Mouse (Mus musculus): Measurements from ENCODE around the gene Msx3. TPM values are rescaled to one million over a fixed set of nuclear protein-coding genes. Genes with fewer than 3 reads are reported as not detected.

The Msx3 gene
- polyA plus RNA-seq, 1 experiment from 2014 or later, result 0.11 TPM

GRCm38 (mm10) chr7:140011336-140011735, 37.6 kb downstream of the Msx3 start:
- Histone ChIP-seq H3K27ac (ENCODE audit: low read depth, low read length) (no peak overlapping the region), H3K4me3 (ENCODE audit: low read depth, low read length) (no peak overlapping the region), H3K4me2 (no peak overlapping the region), H3K27me3 (replicated peaks; ENCODE audit: control insufficient read depth, insufficient read depth, low read length) (no peaks in the 10 kb centered on the region), H3K9ac (ENCODE audit: low read depth, low read length) (no peak overlapping the region), H3K36me3 (ENCODE audit: control insufficient read depth, insufficient read depth, low read length) (peaks cover 16% of the 10 kb centered on the region), H3K9me3 (ENCODE audit: control insufficient read depth, low read length) (no peaks in the 10 kb centered on the region), H3K4me1 (replicated peaks; ENCODE audit: control insufficient read depth, insufficient read depth, low read length) (no peaks in the 10 kb centered on the region)
- 96% methylated on average over 17 of the region's 17 CpGs for WGBS
- ATAC-seq (replicated peaks; ENCODE audit: low FRiP score) (no peak), DNase-seq (ENCODE audit: low spot score) (no peak)

- H3K4me2 ChIP-seq, result no peak overlapping the region
- H3K9ac ChIP-seq (ENCODE audit: low read depth, low read length), result no peak overlapping the region
- peaks cover 31% of the 10 kb centered on the region for H3K36me3 ChIP-seq (ENCODE audit: control insufficient read depth, insufficient read depth, low read length)
- WGBS, result 91% methylated on average over 9 of the region's 9 CpGs
- DNase-seq (ENCODE audit: low spot score), result no peak
- H3K4me1 ChIP-seq (replicated peaks; ENCODE audit: control insufficient read depth, insufficient read depth, low read length), result no peaks in the 10 kb centered on the region
- ATAC-seq (replicated peaks; ENCODE audit: low FRiP score), result no peak
- H3K27me3 ChIP-seq (replicated peaks; ENCODE audit: control insufficient read depth, insufficient read depth, low read length), result no peaks in the 10 kb centered on the region
- H3K4me3 ChIP-seq (ENCODE audit: low read depth, low read length), result no peak overlapping the region
- H3K27ac ChIP-seq (ENCODE audit: low read depth, low read length), result no peak overlapping the region
- no peaks in the 10 kb centered on the region for H3K9me3 ChIP-seq (ENCODE audit: control insufficient read depth, low read length)
These were observed 41.1 kb downstream of the Msx3 start for GRCm38 (mm10) chr7:140007781-140008180.

GRCm38 (mm10) chr7:140006861-140007611, 41.9 kb downstream of the Msx3 start:
- H3K27me3 ChIP-seq (replicated peaks; ENCODE audit: control insufficient read depth, insufficient read depth, low read length), result no peaks in the 10 kb centered on the region
- no peak for DNase-seq (ENCODE audit: low spot score)
- no peak overlapping the region for H3K9ac ChIP-seq (ENCODE audit: low read depth, low read length)
- H3K4me2 ChIP-seq, result no peak overlapping the region
- no peak overlapping the region for H3K27ac ChIP-seq (ENCODE audit: low read depth, low read length)
- ATAC-seq (replicated peaks; ENCODE audit: low FRiP score), result no peak
- H3K4me3 ChIP-seq (ENCODE audit: low read depth, low read length), result no peak overlapping the region
- H3K36me3 ChIP-seq (ENCODE audit: control insufficient read depth, insufficient read depth, low read length), result peaks cover 31% of the 10 kb centered on the region
- no peaks in the 10 kb centered on the region for H3K4me1 ChIP-seq (replicated peaks; ENCODE audit: control insufficient read depth, insufficient read depth, low read length)
- 88% methylated on average over 9 of the region's 9 CpGs for WGBS
- H3K9me3 ChIP-seq (ENCODE audit: control insufficient read depth, low read length), result no peaks in the 10 kb centered on the region

GRCm38 (mm10) chr7:140004666-140005065, 44.2 kb downstream of the Msx3 start:
- H3K36me3 ChIP-seq (ENCODE audit: control insufficient read depth, insufficient read depth, low read length), result peaks cover 38% of the 10 kb centered on the region
- no peak for ATAC-seq (replicated peaks; ENCODE audit: low FRiP score)

GRCm38 (mm10) chr7:140001086-140001740, 47.7 kb downstream of the Msx3 start:
- ATAC-seq (replicated peaks; ENCODE audit: low FRiP score) (no peak), DNase-seq (ENCODE audit: low spot score) (no peak)
- Histone ChIP-seq H3K9me3 (ENCODE audit: control insufficient read depth, low read length) (no peaks in the 10 kb centered on the region), H3K36me3 (ENCODE audit: control insufficient read depth, insufficient read depth, low read length) (peaks cover 46% of the 10 kb centered on the region), H3K4me1 (replicated peaks; ENCODE audit: control insufficient read depth, insufficient read depth, low read length) (no peaks in the 10 kb centered on the region), H3K4me3 (ENCODE audit: low read depth, low read length) (no peak overlapping the region), H3K9ac (ENCODE audit: low read depth, low read length) (no peak overlapping the region), H3K4me2 (no peak overlapping the region), H3K27ac (ENCODE audit: low read depth, low read length) (no peak overlapping the region), H3K27me3 (replicated peaks; ENCODE audit: control insufficient read depth, insufficient read depth, low read length) (no peaks in the 10 kb centered on the region)
- 85% methylated on average over 12 of the region's 12 CpGs for WGBS

More at GRCm38 (mm10) chr7:140004666-140005065, 44.2 kb downstream of the Msx3 start:
- H3K4me3 ChIP-seq (ENCODE audit: low read depth, low read length), result no peak overlapping the region
- no peak for DNase-seq (ENCODE audit: low spot score)
- no peak overlapping the region for H3K27ac ChIP-seq (ENCODE audit: low read depth, low read length)
- WGBS, result 90% methylated on average over 8 of the region's 8 CpGs
- no peaks in the 10 kb centered on the region for H3K9me3 ChIP-seq (ENCODE audit: control insufficient read depth, low read length)
- no peaks in the 10 kb centered on the region for H3K27me3 ChIP-seq (replicated peaks; ENCODE audit: control insufficient read depth, insufficient read depth, low read length)
- no peak overlapping the region for H3K4me2 ChIP-seq
- no peak overlapping the region for H3K9ac ChIP-seq (ENCODE audit: low read depth, low read length)
- H3K4me1 ChIP-seq (replicated peaks; ENCODE audit: control insufficient read depth, insufficient read depth, low read length), result no peaks in the 10 kb centered on the region

GRCm38 (mm10) chr7:139998691-139999350, 50.1 kb downstream of the Msx3 start:
- H3K4me3 ChIP-seq (ENCODE audit: low read depth, low read length), result no peak overlapping the region
- H3K4me1 ChIP-seq (replicated peaks; ENCODE audit: control insufficient read depth, insufficient read depth, low read length), result no peaks in the 10 kb centered on the region
- H3K9me3 ChIP-seq (ENCODE audit: control insufficient read depth, low read length), result no peaks in the 10 kb centered on the region
- no peak for ATAC-seq (replicated peaks; ENCODE audit: low FRiP score)
- H3K4me2 ChIP-seq, result no peak overlapping the region
- H3K9ac ChIP-seq (ENCODE audit: low read depth, low read length), result no peak overlapping the region
- no peaks in the 10 kb centered on the region for H3K27me3 ChIP-seq (replicated peaks; ENCODE audit: control insufficient read depth, insufficient read depth, low read length)
- peaks cover 27% of the 10 kb centered on the region for H3K36me3 ChIP-seq (ENCODE audit: control insufficient read depth, insufficient read depth, low read length)
- WGBS, result 95% methylated on average over 13 of the region's 13 CpGs
- no peak for DNase-seq (ENCODE audit: low spot score)
- no peak overlapping the region for H3K27ac ChIP-seq (ENCODE audit: low read depth, low read length)

Other genes with a start within 250 kb of the Msx3 start
- 0.08 TPM in 1 of 2 replicates, not detected in the other for gene Adgra1, start 214.9 kb downstream of the Msx3 start, polyA plus RNA-seq (2014; fragmentation: Nextera tagmentation; extraction: Ambion mirVana)
- gene Kndc1, start 154.4 kb downstream of the Msx3 start, polyA plus RNA-seq (2014; fragmentation: Nextera tagmentation; extraction: Ambion mirVana), result not detected in 2 replicates
- gene Utf1, start 105.3 kb downstream of the Msx3 start, polyA plus RNA-seq (2014; fragmentation: Nextera tagmentation; extraction: Ambion mirVana), result not detected in 2 replicates
- not detected in 2 replicates for gene 6430531B16Rik, start 70.3 kb downstream of the Msx3 start, polyA plus RNA-seq (2014; fragmentation: Nextera tagmentation; extraction: Ambion mirVana)
- gene Adam8, start 56.5 kb downstream of the Msx3 start, polyA plus RNA-seq (2014; fragmentation: Nextera tagmentation; extraction: Ambion mirVana), result 1.1 and 1.4 TPM in 2 replicates
- 41.4 and 44.6 TPM in 2 replicates for gene Zfp511, start 12.7 kb downstream of the Msx3 start, polyA plus RNA-seq (2014; fragmentation: Nextera tagmentation; extraction: Ambion mirVana)
- gene Tubgcp2, start 12.4 kb downstream of the Msx3 start, polyA plus RNA-seq (2014; fragmentation: Nextera tagmentation; extraction: Ambion mirVana), result 45.1 and 52.6 TPM in 2 replicates
- gene Caly, start 33.5 kb upstream of the Msx3 start, polyA plus RNA-seq (2014; fragmentation: Nextera tagmentation; extraction: Ambion mirVana), result 0.19 and 0.52 TPM in 2 replicates
- gene Prap1, start 44.3 kb upstream of the Msx3 start, polyA plus RNA-seq (2014; fragmentation: Nextera tagmentation; extraction: Ambion mirVana), result not detected in 2 replicates
- gene Fuom, start 53.4 kb upstream of the Msx3 start, polyA plus RNA-seq (2014; fragmentation: Nextera tagmentation; extraction: Ambion mirVana), result 12.7 and 13.5 TPM in 2 replicates
- gene Paox, start 66.7 kb upstream of the Msx3 start, polyA plus RNA-seq (2014; fragmentation: Nextera tagmentation; extraction: Ambion mirVana), result 18.2 and 20.7 TPM in 2 replicates
- 119 and 129 TPM in 2 replicates for gene Echs1, start 67.4 kb upstream of the Msx3 start, polyA plus RNA-seq (2014; fragmentation: Nextera tagmentation; extraction: Ambion mirVana)
- gene Mtg1, start 88.5 kb upstream of the Msx3 start, polyA plus RNA-seq (2014; fragmentation: Nextera tagmentation; extraction: Ambion mirVana), result 41.6 and 46.8 TPM in 2 replicates
- gene Sprn, start 105.8 kb upstream of the Msx3 start, polyA plus RNA-seq (2014; fragmentation: Nextera tagmentation; extraction: Ambion mirVana), result not detected in 2 replicates
- not detected in 2 replicates for gene Olfr522, start 115.7 kb upstream of the Msx3 start, polyA plus RNA-seq (2014; fragmentation: Nextera tagmentation; extraction: Ambion mirVana)
- gene Olfr523, start 124.1 kb upstream of the Msx3 start, polyA plus RNA-seq (2014; fragmentation: Nextera tagmentation; extraction: Ambion mirVana), result not detected in 2 replicates
- not detected in 2 replicates for gene Olfr524, start 156.9 kb upstream of the Msx3 start, polyA plus RNA-seq (2014; fragmentation: Nextera tagmentation; extraction: Ambion mirVana)
- 0.09 TPM in 1 of 2 replicates, not detected in the other for gene Cd163l1, start 169.2 kb upstream of the Msx3 start, polyA plus RNA-seq (2014; fragmentation: Nextera tagmentation; extraction: Ambion mirVana)
- gene 5830411N06Rik, start 198.2 kb upstream of the Msx3 start, polyA plus RNA-seq (2014; fragmentation: Nextera tagmentation; extraction: Ambion mirVana), result not detected in 2 replicates